In genomic region chr11:71636785-71637184, GRCm38 (mm10) we compare ENCODE assay signal across 12 mouse cellular contexts.
A peak's percentile ranks its signal among the peaks of the same experiment; 100 is the strongest.
DNase-seq lines count a peak whose midpoint lies in the region; ATAC-seq and TF ChIP-seq lines count a peak whose summit lies in the region.
"Had no signal": no experiment of that assay in that cellular context is flagged by ENCODE, and none has a peak within 500 bp of the region (broad histone marks: within the 10 kb centered on the region; RNA-seq: fewer than 3 reads in every experiment).

No protein-coding gene starts in this region.

- 34% methylated on average over 5 of the region's 5 CpGs for WGBS in hindbrain, embryonic 10.5 days
- 14% methylated on average over 5 of the region's 5 CpGs for WGBS in hindbrain, embryonic 13.5 days
- 5% methylated on average over 5 of the region's 5 CpGs for WGBS in neural tube, embryonic 12.5 days
- WGBS in intestine, postnatal 0 days, result 16% methylated on average over 5 of the region's 5 CpGs

- no peak overlapping the region for H3K9ac ChIP-seq in hindbrain, embryonic 13.5 days
- H3K9ac ChIP-seq in neural tube, embryonic 12.5 days, result no peak overlapping the region
- H3K9ac ChIP-seq in intestine, postnatal 0 days (ENCODE audit: low read depth, low read length), result no peak overlapping the region

- H3K36me3 ChIP-seq in hindbrain, embryonic 10.5 days, result no peaks in the 10 kb centered on the region
- no peaks in the 10 kb centered on the region for H3K36me3 ChIP-seq in hindbrain, embryonic 13.5 days
- no peaks in the 10 kb centered on the region for H3K36me3 ChIP-seq in neural tube, embryonic 12.5 days
- H3K36me3 ChIP-seq in intestine, postnatal 0 days (ENCODE audit: control insufficient read depth, insufficient read depth), result no peaks in the 10 kb centered on the region

- no peak overlapping the region for H3K27ac ChIP-seq in hindbrain, embryonic 10.5 days
- no peak overlapping the region for H3K27ac ChIP-seq in hindbrain, embryonic 13.5 days
- H3K27ac ChIP-seq in neural tube, embryonic 12.5 days, result no peak overlapping the region
- no peak overlapping the region for H3K27ac ChIP-seq in intestine, postnatal 0 days (ENCODE audit: low read depth, low read length)

- H3K4me2 ChIP-seq in hindbrain, embryonic 13.5 days, result no peak overlapping the region
- no peak overlapping the region; the same call in 1 of the 2 replicates for H3K4me2 ChIP-seq in neural tube, embryonic 12.5 days (replicated peaks)
- H3K4me2 ChIP-seq in intestine, postnatal 0 days (replicated peaks; ENCODE audit: low read depth), result no peak overlapping the region
- H3K4me2 ChIP-seq: heart, embryonic 11.5 days had no signal

- no peaks in the 10 kb centered on the region for H3K27me3 ChIP-seq in hindbrain, embryonic 10.5 days (ENCODE audit: insufficient read depth, poor library complexity, severe bottlenecking)
- H3K27me3 ChIP-seq in hindbrain, embryonic 13.5 days, result no peaks in the 10 kb centered on the region
- no peaks in the 10 kb centered on the region for H3K27me3 ChIP-seq in neural tube, embryonic 12.5 days (replicated peaks)
- H3K27me3 ChIP-seq in intestine, postnatal 0 days (replicated peaks; ENCODE audit: control insufficient read depth, insufficient read depth, low read length), result no peaks in the 10 kb centered on the region
- H3K27me3 ChIP-seq: megakaryocyte, embryonic 14.5 days had no signal

- DNase-seq in hindbrain, embryonic 10.5 days (ENCODE audit: low spot score), result peak; percentile 28
- peak; percentile 16 for DNase-seq in cerebellum, adult 8-10 months
- peak; percentile 7 for DNase-seq in embryo, embryonic 11.5 days (ENCODE audit: low read depth, low spot score)
- DNase-seq in kidney, postnatal 14 days, result no peak
- DNase-seq in layer of hippocampus, postnatal 25 days (ENCODE audit: extremely low spot score in 1 of 2, low spot score in 1 of 2), result no peak
- DNase-seq: lung, adult 18-20 months; thymus, postnatal 4 days had no signal

- H3K4me3 ChIP-seq in hindbrain, embryonic 10.5 days, result no peak overlapping the region
- H3K4me3 ChIP-seq in hindbrain, embryonic 13.5 days, result no peak overlapping the region
- H3K4me3 ChIP-seq in neural tube, embryonic 12.5 days, result no peak overlapping the region
- no peak overlapping the region for H3K4me3 ChIP-seq in intestine, postnatal 0 days (ENCODE audit: low read depth, low read length)
- H3K4me3 ChIP-seq: megakaryocyte, embryonic 14.5 days had no signal

- no peak for TF ChIP-seq CTCF in intestine, postnatal 0 days (IDR thresholded peaks at IDR 0.05; ENCODE audit: low read depth)

- peaks cover 16% of the 10 kb centered on the region for H3K4me1 ChIP-seq in hindbrain, embryonic 10.5 days (replicated peaks)
- H3K4me1 ChIP-seq in hindbrain, embryonic 13.5 days (replicated peaks), result peaks cover 17% of the 10 kb centered on the region
- peaks cover 12% of the 10 kb centered on the region for H3K4me1 ChIP-seq in neural tube, embryonic 12.5 days
- H3K4me1 ChIP-seq in intestine, postnatal 0 days (replicated peaks; ENCODE audit: control insufficient read depth, insufficient read depth, low read length), result no peaks in the 10 kb centered on the region
- H3K4me1 ChIP-seq: megakaryocyte, embryonic 14.5 days had no signal

- no peaks in the 10 kb centered on the region for H3K9me3 ChIP-seq in hindbrain, embryonic 10.5 days
- H3K9me3 ChIP-seq in hindbrain, embryonic 13.5 days, result no peaks in the 10 kb centered on the region
- H3K9me3 ChIP-seq in neural tube, embryonic 12.5 days, result no peaks in the 10 kb centered on the region
- no peaks in the 10 kb centered on the region for H3K9me3 ChIP-seq in intestine, postnatal 0 days (ENCODE audit: control insufficient read depth)
- H3K9me3 ChIP-seq: megakaryocyte, embryonic 14.5 days had no signal

- ATAC-seq in hindbrain, embryonic 13.5 days (ENCODE audit: low FRiP score), result no peak
- ATAC-seq in neural tube, embryonic 12.5 days (ENCODE audit: low FRiP score, low read depth), result peak; percentile 61; the same call in 1 of the 2 replicates
- ATAC-seq in intestine, postnatal 0 days, result no peak

Comparison
In these comparisons a context has a peak if more than half of its experiments do, and no peak if none do; other contexts are left out.
1. DNase-seq: peak in hindbrain, embryonic 10.5 days (single experiment), cerebellum, adult 8-10 months (single experiment) and embryo, embryonic 11.5 days (single experiment); none in kidney, postnatal 14 days (single experiment) and layer of hippocampus, postnatal 25 days (0 of 2).